Mouse (Mus musculus): ENCODE data around the gene Fn3k.

Fn3k gene

DNA sequence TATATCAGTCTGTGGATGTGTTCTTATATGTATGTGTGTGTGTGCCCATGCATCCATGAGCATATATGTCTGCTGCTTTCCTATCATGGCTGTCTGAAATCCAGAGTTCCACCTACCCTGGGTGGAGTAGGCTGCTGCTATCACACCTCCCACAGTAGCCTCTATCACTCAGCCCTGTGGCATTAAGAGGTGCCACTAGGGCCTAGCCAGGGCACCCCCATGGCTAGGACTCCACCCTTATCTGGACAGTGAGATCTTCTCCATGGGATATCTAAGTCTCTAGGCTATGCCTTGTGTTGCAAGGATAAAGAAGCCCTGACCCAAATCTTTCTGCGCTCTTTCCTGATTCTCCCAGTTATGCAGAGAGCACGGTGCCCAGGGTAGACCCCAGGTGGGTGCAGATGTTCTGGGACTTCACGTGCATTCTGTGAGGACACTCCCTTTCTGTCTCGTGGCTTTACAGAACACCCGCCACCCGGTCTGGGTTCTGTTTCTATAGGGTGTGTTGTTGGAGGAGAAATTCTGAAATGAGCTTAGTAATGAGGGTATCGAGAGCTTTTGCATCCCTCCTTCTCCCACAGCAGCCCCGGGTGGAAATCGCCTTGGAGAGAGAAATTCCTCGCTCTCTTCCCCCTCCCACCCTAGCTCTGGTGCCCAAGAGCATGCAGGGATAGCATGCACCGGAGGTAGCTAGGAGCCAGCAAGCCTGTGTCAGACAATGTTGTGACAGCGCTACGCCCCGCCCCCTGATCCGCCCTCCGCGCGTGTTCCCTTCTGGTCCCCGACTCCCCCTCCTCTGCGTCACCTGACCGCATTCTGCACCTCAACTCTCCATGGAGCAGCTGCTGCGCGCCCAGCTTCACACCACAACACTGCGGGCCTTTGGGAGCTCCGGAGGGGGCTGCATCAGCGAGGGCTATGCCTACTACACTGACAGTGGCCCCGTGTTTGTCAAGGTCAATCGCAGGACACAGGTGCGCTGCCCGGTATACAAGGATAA lies at the start of gene Fn3k:
Gene Fn3k, plus strand, starts transcription at position 758 of the 1,000 bp plus-strand sequence.
- peak; percentile 94 for DNase-seq (ENCODE audit: low read depth)

DNA sequence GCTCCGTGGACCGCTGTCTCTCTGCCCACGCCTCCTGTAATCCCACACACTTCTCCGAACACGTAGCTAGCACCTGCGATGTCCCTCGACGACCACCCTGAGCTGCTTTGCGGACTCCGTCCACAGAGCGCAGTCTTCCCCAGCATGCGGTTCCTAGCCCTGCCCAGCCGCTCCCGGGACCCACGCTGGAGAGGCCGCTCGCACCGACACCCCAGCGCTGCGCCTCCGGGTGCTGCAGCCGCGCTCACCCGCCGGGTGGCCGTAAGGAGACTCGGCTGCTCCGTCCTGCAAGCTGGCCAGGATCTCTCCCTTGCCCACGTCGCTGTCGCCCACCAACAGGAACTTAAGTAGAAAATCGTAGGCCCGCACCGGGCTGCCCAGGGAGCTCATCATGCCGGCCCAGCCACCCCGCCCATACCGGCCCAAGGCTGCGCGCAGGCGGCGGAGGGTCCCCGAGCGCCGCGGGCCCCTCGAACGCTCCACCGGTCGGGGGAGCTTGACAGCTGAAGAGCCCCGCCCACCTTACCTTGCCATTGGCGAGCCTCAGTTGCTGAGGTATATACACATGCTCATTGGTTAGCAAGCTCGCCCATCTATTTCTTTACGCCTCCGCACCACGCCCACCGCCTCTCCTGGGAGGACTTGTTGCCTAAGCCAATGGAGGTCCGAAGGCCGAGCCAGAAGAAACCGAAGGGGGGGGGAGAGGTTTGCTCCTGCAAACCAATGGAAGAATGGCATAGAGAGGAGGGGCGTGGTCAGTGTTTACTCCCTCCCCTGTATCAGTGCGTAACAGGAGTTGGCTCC lies 46.8 kb upstream of the Fn3k start, which contains the start of gene Rab40b:
Gene Rab40b, minus strand, starts transcription at position 502 of the 804 bp plus-strand sequence.
- DNase-seq (ENCODE audit: low read depth), result peak; percentile 24

DNA sequence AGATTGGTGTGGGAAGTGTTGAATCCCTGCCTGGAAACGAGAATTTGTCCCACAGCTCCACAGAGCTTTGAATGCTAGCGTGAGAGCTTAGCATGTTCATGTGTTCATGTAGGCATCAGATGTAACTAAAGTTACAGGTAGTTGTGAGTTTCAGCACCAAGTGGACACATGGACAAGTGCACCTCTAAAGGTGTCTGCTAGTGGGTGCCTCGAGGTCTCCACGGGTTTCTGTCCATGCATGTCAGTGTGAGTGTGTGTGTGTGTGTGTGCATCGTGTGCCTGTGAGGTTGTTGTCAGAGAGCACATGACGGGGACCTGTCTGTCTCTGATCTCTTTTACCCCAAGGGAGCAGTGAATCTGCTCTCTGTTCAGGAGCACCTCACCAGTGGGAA lies 46.2 kb upstream of the Fn3k start:
- no peak for DNase-seq (ENCODE audit: low read depth)

DNA sequence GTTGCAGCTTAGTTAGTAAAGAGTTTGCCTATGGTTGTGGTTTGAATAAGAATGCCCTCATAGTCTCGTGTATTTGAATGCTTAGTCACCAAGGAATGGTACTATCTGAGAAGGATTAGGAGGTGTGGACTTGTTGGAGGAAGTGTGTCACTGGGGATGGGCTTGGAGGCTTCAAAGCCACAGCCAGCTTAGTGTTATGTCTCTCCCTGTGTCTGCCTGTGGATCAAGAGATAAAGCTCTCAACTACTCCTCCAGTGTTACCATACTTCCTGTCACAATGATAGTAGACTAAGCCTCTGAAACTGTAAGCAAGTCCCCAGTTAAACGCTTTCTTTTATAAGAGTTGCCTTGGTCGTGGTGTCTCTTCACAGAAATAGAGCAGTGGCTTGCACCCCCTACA lies 43.9 kb upstream of the Fn3k start:
- DNase-seq (ENCODE audit: low read depth), result no peak

DNA sequence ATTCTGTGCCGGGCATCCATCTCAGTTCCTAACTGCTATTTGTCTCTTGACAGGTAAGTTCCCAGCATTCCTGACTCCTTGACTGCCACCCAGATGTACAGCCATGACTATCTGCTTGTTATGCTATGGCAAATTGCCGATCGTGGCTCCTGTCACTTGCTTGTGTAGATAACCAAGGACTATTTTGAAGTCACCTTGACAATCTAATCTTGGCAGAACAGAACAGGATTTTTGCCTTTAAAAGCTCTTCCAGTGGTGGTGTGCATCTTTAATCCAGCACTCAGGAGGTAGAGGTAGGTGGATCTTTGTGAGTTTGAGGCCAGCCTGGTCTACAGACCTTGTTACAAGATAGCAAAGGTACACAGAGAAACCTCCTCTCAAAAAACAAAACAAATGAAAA lies 42.3 kb upstream of the Fn3k start:
- DNase-seq (ENCODE audit: low read depth), result no peak

DNA sequence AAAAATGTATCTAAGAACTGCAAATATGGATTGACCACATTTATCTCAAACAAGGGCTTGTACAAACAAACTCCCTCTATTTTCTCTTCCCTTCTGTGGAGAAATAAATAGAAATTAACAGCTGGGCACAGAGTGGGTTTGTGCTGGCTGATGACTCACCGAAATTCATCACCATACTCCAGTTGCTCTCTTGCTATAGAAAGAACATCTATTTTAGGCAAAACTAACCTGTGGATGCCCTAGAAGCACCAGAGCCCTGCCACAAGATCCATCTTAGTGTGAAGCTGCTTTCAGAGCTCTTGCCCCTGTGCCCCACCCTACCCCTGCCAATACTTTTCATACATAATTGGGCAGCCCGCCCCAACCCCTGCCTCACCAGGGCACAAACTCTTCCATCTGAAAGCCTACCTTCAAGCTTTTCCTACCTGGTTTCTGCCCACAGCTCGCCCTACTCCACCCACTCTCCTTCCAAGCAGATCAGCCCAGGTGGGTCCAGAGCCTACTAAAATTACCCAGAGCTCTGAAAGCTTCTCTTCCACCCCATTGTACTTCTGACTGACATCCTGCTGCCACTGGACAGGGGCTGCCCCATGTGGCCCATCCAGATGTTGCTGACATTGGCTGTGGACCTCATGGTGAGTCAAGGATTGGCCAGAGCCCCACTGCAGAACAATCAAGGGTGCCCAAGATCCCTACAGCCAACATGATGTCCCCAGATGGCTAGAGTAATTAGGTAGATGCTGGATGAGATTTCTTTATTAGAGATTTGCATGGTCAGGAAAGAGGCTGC lies 27.2 kb upstream of the Fn3k start:
- no peak for DNase-seq (ENCODE audit: low read depth)

DNA sequence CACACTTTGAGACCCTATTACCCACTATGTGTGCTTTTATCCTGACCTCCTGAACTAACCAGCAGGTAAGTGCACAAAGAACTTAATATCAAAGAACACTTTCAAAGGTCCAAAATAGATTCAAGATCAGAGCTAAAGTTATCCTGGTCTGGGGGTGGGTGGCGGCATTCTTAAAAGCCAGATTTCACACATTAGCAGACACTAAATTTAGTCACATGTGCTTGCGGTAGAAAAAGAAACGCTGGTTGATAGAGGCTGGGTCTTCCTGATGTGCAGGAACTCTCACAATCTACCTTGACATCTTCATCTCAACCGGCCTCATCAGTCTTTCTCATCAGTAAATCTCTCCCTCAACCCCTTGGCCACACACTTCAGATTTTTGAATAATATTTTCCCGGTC lies 20.0 kb upstream of the Fn3k start:
- DNase-seq (ENCODE audit: low read depth), result no peak

DNA sequence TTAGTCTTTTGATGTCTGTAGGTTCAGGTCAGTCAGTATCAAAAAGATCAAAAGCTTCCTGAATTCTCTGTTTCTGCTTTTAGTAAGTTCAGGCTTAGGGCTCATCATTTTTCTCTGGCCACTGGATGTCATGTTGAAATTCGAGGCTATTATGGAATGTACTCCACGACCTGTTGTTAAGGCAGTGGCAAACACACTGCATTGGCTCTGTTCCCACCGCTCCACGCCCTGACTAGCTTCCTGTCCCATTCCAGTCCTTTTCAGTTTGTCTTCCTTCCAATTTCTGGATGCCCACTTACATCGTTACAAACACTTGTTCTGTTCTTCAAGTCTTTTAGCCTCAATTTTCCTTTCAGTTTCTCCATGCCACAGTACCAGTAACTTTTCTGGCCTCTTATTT lies 19.4 kb upstream of the Fn3k start:
- DNase-seq (ENCODE audit: low read depth), result no peak

DNA sequence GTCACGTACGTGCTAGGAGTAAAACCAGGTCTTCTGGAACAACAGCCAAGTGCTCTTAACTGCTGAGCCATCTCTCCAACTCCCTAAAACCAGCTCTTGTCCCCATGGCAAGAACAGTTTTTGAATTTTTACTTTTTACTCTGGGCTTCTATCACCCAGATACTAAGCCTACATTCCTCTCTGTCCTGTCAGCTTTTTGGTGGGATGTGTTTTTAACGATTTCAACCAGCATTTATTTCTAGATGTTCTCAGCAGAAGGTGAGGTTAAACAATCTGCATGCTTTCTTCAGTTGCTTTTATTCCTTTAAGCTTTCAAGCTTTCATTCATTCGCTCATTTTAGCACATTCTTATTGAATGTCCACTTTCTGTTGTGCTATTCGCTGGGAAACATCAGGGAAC lies 16.7 kb upstream of the Fn3k start:
- no peak for DNase-seq (ENCODE audit: low read depth)

DNA sequence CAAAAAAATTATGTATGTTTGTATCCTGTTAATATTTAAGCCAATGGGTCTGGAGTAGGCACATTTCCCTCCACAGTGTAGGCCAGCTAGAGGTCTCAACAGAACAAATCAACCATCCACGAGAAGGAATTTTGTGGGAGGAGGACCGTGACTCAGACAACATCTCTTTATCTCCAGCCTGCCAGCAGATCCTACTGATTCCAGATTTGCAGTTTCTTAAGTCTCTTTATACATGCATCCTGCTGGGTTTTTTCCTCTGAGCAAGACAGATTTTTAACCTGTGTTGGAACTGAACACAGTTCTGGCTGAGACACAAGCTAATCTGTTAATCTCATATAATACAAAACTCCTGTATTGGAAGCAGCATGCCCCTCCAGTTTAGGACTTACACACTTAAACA lies 15.8 kb upstream of the Fn3k start:
- no peak for DNase-seq (ENCODE audit: low read depth)

DNA sequence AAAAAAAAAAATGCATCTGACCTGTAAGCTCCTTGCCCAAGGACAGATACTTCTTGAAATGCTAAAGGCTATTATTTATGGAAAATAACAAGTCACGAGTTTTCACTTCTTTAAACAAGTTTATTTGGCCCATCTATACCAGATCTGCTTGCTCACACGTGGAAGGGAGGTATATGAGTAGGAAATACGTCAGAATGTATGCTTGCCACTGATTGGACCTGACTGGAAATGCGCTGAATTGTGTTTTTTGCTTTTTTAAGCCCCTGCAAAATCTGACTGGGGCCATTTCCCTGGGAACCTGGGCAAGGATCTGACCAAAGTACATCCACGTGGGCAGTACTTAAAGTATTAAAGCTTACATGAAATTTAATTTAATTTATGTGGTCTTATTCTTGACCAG lies 14.3 kb upstream of the Fn3k start:
- no peak for DNase-seq (ENCODE audit: low read depth)

DNA sequence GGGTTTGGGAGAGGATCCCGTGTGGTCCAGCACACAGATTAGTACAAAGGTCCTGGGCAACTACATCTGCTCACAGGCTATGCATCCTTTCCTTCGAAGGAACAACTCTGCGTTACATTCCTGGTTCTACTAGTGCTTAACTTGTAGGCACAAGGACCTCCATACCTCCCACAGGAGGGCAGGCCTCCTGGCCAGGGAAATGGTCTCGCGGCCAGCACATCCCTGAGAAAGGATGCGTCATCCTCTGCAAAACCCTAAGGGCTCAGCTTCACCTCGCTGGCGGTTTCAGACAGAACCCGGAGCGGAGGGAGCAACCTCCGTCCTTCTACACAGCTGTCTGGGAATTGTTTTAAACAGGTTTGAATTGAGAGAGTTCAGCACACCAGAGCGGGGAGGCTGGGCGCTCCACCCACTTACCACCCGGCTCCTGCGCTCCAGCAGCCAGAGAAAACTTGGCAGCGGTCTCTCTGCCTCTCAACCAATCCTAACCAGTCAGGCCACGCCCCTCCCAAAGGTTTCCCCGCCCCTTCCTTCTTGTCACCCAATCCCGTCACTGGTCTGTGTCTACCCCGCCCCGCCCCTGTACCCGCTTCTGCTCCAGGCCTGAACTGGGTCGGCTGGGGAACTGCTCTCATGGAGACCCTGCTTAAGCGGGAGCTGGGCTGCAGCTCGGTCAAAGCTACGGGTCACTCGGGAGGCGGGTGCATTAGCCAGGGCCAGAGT lies 13.7 kb upstream of the Fn3k start, which contains the start of gene Fn3krp:
Gene Fn3krp, plus strand, starts transcription at position 572 of the 723 bp plus-strand sequence.
- DNase-seq (ENCODE audit: low read depth), result peak; percentile 99

DNA sequence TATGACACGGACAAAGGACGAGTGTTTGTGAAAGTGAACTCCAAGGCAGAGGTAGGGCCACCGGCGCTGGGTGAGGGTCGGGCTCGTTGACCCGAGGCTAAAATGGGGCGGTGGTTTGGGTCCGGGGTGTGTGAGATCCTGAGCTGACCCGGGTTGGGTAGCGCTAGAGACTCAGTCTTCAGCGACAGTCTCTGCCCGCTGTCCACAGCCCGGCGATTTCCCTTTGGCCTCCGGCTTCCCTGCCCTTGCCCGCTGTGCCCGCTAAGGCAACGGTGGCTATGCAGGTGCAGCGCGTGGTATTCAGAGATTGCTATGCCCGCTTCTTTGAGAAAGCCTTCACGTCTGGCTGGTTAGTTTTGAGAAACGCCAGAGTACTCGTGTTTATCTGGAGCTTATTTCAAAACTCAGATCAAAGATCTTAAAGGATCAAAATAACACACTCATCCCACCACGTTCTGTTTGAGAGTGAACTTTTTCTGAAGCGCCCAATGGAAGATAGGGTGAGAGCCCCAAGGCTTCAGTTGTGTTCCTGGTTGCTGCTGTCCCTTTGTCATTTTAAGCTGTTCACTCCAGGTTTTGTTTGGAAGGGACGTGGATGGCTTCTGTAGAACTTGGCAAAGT lies 13.1 kb upstream of the Fn3k start:
- no peak for DNase-seq (ENCODE audit: low read depth)

DNA sequence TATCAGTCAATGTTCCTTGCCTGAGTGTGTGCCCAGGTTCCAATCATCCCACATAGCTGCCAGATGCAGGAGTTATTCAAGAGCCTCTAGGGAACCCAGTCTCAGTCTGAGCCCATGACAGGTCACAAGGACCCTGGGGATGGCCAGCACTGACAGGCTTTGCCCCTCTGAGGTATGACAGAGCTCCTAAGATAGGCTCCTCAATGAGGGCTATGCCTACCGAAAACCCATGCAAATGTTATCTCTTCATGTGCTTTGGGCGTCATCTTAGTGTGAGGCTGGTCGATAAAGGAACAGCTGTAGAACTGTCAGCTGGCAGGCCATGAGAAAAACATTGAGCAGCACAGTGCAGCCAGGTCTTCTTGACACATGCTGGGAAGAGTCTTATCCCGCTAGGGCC lies 1.3 kb upstream of the Fn3k start:
- DNase-seq (ENCODE audit: low read depth), result no peak

DNA sequence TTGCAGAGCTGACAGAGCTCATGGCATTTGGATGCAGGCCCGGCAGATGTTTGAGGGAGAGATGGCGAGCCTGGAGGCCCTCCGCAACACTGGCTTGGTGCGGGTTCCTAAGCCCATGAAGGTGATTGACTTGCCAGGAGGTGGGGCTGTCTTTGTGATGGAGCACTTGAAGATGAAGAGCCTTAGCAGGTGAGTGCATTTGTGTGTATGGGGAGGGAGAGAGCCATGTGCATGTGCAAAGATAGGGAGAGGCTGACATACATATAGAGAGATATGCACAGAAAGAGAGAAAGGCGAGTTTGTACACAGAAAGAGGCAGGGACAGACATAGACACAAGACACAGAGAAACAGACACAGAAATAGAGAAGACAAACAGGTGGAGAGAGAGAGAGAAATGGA lies 2.5 kb downstream of the Fn3k start:
- no peak for DNase-seq (ENCODE audit: low read depth)

DNA sequence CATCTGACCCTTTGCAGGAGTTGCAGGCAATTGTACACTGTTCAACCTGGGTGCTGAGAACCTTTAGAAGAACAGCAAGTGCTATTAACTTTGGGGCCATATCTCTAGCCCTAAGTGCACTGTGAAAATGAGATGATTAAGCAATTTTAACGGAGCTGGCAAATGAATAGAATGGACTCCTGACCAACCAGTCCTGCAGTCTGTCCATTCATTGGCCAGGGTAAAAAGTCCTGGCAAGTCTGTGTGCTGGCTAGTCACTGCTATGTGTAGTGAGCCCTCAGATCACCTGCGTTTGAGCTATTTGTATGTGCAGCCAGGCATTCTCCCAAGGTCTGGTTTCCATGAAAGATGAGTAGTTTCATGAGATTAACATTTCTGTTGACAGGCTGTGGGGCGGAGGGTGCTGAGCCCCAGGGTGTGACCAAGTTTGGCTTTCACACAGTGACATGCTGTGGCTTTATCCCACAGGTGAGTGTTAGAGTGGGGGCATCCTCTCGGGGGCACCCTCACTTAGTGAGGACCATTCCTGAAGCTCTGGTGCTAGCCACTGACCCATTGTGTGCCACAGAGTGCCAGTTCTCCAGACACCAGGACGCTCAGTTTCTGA lies 5.1 kb downstream of the Fn3k start:
- no peak for DNase-seq (ENCODE audit: low read depth)

DNA sequence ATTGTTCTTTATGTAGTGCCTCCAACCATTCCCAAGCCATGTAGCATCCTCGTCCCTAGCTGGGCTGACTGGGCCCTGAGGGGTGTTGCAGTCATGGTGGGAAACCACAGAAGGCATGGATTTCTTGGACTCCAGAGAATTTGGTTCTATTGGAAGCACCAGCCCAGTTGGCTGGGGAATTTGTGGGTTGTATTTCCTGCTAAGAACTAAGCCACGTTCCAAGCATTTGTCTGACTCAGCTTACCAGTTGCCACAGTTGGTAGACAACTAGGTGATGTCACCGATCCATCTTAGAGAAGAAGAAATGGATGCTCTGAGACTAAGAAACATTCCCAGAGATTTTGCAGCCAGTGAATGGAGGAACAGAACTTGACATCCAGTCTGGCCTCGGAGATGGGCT lies 6.9 kb downstream of the Fn3k start:
- no peak for DNase-seq (ENCODE audit: low read depth)

DNA sequence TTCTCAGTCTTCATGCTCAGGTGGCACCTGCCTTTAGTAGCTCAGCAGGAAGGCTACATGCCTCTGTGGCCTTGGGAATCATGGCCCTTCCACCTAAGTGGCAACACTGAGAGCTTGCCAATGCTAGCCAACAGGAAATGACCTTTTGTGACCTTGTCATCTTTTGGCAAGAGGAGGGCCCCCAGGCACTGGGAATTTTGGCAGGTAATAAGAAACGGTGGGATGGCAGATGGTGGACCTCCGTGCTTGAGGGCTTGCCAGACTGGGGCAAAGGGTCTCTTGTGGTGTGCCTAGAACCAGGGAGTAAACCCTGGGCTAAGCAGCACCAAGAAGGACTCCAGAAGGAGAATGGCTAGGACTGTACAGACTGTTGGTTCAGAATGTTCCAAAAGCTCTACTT lies 7.4 kb downstream of the Fn3k start:
- DNase-seq (ENCODE audit: low read depth), result no peak

DNA sequence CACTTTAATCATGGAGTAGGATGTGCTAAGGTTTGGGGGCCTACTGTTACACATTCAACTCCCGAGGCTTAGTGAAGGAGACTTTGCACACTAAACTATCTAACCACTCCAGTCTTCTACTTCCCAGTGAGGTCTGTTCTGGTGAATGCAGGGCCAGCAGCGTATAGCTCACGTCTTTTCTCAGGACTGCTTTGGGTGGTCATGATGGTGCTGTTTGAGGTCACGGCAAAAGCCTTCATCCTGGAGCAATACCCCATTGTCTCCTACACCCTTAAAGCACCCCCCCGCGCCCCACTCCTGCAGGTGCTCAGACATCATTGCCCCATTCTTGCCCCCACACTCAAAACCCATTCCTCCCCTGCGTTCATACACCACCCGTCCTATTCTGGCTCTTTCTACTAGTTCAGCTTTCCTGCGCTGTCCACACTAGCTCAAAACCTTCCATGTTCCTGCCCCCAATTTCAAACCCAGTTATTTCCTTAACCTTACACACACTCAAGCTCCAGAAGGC lies 16.6 kb downstream of the Fn3k start:
- no peak for DNase-seq (ENCODE audit: low read depth)
